Mouse (Mus musculus) cerebellum, adult 11-12 months (tissue): Measurements from ENCODE around the gene Gm45623.

Experiments used
- DNase-seq: peaks from one replicate; pipeline ENCODE4 v3.0.0; 2022

The Gm45623 gene

DNA sequence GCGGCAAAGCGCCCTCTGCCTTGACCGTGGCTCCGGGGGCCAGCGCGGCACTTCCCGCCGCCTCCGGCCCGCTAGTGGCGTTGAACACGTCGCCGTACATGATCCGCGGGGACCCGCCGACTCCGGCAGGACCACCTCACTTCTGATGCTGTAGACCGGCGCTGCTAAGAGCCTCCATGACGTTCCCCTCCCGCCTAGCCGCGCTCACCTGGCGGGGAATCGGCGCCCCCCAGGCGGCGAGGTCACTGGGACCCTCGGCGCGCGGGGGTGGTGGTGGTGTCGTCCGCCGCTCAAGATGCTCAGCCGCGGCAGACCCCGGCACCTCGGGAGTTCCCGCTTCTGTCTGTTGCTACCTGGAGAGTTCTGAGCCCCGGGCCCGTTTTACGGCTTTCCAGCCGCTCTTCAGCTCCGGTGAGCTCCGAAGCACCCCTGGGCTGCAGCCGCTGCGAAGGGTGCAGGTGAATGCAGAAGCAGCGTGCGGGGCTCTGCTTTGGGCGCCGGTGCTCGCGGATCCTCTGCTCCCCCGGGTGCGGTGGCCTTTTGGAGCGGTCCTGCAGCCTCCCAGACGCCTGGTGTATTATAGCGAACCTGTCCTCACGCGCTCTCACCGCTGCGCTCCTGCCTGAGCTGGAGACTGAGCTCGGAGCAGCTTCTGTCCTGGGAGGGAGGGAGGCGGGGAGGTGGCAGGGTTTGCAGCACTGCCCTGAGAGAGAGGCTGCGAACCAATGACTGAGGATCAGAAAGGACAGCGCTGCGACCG, at the start of gene Gm45623:
Gene Gm45623 (minus strand): TSS at position 636 of the 760 bp plus-strand sequence.
- no peak for DNase-seq

DNA sequence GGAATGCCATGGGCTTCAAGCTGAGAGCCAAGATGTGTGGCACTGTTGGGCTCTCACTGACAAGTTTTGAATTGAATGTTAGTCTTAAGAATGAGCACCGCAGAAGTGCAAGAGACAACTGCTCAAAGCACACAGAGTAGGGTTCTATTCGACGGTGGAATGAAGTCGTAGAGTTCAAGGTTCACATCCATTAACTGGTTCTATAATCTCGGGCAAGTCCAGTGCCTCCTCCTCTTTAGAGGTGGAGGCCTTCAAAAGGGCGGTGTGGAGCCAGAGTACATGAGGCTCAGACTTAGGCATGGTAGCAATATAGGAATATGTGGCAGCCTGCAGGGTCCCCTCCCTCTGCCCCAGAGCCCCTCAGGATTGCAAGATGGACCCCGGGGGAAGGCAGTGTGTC, 43.8 kb upstream of the Gm45623 start:
- DNase-seq, result no peak

DNA sequence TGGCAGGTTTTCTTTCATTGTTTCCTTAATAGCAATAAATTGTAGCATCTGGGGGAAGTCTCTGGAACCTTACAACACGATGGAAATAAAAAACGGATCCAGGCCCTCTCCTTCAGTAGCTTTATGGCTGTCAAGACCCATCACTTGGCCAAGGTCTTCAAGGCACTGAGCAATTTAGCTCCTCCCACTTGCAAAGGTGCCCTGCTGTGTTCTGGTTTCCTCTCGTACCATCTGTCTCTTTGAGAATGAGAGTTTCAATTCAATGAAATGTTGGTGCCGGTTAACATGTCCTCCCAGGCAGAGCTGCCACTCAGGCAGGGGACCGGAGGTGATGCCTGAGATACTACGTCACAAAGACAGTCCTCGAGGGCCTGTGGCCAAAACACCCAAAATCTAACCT, 41.9 kb upstream of the Gm45623 start:
- DNase-seq, result no peak

DNA sequence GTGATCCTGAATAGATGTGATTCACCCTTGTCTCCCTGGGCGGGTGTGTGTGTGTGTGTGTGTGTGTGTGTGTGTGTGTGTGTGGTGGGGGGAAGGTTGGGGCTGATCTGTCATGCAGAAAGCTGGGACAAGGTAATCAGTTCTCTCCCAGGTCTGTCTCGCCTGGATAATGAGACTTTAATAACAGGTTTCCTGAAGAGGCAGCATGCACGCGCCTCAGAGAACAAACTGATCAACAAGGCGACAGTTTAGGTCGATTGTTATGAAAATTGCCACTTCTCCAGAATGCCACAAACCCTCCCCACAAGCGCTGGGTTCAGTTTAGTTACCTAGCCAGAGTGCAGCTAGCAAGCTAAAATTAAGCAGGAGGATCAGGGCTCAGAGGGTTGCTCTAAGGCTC, 40.8 kb upstream of the Gm45623 start:
- DNase-seq, result no peak

DNA sequence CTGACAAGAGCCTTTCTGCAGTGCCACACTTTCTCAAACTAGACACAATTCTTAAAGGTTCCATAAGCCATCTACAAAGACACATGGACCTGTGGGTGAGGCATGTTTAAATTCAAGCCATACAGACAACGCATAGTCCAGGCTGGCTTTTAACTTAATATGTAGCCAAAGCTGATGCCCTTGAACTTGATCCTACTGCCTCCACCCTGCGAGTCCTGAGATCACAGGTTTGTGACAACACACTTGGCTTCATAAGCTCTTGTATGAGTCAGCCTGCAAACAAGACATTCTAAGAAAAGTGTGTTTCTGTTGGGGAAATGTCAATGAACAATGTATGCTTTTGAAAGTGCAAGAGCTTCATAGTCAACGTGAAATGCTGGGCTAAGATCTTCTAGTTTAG, 39.2 kb upstream of the Gm45623 start:
- DNase-seq, result no peak

DNA sequence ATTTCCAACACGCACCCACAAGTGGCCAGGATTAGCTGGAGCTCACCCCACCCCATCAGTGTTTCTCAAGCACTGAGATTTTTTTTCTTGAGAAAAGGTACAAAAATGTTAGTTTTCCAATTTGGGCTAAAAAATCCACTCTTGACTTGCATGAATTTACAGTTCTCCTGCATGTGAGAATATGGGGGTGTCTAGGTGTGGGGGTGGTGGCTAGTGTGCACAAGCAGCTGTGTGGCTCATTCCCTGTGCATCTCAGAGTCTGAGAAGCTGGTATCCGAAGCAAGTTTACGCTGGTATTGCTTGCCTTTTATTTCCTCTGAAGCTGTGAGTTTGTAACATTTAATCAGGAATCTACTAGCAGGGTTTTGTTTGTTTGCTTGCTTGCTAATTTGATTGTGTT, 37.1 kb upstream of the Gm45623 start:
- DNase-seq, result no peak

DNA sequence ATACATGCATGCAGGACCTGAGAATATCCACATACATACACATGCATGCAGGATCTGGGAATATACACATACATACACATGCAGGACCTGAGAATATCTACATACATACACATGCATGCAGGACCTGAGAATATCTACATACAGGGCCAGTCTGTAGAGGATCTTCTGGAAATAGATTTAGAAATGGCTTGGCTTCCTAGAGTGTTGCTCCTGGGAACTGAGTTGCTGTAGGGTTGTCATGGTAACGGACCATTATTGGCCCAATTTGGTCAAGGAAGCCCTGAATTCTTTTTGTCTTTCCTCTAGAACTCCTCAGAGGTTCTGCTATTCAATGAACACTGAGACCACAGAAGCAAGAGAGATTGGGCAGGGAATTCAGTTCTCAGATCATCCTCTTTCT, 29.0 kb upstream of the Gm45623 start:
- DNase-seq, result no peak

DNA sequence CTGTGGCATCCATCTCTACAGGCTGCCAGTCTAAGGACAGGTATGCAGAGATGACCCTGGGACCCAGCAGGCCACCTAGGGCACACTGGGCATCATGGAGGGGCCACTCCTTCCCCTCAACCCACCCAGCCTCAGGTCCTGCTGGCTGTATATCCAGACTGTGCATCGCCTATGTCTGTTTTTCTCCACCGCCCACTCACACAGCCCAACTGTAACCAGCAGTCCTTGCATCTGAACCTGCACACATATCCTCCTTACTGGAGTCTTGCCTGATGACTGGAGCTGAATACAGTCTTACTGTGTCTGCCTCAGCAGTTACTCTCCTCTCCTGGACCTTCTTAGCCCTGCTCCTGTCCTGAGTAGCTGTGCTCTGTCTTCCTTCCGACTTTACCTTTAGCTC, 28.1 kb upstream of the Gm45623 start:
- DNase-seq, result no peak

DNA sequence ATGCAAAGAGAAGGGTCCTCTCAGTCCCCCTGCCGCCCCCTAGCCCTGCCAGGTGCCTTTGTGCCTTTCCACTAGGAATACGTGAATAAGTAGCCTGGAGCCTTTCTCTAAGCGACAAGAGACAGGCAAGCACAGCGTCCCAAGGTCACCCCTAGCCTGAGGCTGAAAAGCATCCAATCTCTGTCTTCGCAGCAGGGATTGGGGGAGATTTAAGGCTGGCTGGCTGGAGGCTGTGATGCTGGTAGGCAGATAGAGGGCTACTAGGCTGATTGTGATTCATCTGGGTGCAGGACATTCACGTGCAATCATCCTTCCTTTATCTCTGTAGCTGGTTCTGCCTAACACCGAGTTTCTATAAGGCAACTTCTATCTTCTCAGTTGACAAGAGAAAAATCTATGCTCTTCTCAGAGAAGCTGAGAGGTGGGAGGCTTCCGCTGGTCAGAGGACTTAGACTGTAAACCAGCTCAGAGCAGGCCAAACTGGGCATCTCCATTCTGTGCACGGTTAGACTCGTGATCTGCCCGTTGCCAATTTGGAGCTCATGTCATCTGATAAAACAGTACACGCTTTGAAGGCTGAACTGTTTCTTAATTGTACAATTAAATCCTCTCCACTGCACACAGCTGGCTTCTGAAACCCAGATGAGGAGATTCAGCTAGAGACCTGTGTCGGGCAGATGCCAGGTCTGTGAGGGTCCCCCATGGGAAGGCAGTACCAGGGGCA, 27.3 kb upstream of the Gm45623 start:
- DNase-seq, result no peak

DNA sequence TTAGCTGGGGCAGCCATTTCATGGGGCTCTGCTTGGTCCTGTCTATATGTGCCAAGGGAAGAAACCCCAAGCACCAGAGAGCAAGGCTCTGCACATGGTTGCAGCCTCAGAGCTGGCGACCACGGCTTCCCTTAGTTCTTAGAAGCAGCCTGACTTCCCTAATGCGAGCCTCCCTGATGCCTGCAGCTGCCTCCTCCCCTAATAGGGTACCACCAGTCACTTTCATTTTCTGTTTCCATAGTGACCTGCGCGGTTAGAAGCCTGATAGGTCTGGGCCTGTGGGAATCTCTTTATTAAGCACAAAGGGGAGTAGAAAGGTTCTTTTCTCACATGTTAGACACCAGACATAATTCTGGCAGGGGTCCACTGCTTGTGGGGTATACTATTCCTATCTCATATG, 20.7 kb upstream of the Gm45623 start:
- DNase-seq, result no peak

DNA sequence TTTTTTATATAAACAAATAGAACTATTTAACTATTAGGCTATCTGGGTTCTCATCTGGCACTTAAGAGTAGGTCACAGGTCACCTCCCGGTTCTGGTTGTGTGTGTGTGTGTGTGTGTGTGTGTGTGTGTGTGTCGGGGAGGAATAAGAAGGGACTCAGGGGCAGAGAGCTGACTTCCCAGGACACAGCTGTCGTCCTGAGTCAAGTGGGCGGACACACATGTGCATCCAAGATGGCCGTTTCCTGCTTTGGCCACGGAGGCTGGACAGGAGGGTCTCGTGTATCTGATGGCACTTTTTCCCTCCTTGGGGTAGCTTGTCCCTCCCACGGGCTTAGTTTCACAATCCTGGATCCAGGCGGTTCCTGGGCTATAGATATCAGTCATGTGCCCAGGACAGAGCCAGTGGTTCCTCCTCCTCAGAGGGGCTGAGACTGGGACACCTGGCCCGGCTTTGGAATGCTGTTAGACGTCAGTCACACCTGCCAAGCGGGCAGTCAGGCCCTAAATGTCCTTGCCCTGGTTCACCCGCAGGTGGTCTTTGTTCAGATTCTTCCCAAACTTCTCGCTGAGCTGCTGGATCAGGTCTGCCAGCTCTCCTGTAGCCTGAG, 19.7 kb upstream of the Gm45623 start:
- no peak for DNase-seq

DNA sequence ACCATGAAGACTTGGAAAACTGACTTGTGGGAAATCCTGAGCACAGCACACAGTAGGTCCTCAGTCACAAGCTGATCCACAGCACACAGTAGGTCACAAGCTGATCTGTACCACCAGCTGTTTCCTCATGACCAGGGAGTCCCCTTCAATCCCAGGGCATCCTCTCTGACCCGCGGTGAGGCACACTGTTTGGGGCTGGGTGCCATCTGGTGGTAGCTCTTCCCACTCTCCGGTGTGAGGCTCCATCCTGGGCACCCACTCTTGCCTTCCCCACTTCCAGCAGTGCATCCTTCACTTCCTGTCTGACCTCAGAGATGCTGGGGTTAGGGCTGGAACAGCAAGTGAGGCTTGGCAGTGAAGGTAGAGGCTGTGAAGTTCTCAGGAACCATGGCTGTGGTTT, 19.0 kb upstream of the Gm45623 start:
- DNase-seq, result no peak

DNA sequence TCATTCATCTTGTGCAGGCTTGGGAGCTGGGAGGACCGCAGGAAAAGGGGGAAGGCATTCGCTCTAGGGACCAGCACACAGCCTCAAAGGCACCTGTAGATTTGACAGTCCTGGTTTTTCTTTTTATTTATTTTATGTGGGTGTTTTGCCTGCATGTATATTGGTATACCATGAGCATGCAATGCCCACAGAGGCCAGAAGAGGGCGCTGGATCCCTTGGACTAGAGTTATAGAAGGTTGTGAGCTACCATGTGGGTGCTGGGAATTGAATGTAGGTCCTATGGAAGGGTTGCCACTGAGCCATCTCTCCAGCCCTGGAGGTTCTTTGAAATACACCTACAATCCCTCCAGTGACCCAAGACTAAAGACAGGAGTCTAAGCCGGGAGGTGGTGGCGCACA, 17.2 kb upstream of the Gm45623 start:
- DNase-seq, result no peak

DNA sequence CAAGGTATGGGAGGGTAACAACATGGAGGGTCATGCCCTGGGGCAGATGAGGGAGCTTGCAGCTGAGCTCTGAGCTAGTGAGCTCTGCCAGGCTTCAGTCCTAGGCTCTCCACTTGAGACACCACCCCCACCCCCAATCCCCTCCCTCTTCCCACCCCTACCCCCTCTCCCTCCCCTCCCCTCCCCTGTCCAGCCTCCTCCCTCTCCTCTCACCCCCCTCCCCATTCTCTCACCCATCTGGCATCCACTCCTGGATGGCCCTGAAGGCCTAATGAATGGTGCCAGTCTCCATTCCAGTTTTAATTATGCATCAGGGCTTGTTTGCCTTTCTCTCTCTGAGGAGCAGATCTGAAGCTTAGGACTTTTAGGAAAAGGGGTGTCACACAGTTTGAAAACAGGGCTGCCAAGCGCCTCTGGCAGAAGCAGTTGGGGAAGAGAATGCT, 16.5 kb upstream of the Gm45623 start:
- DNase-seq, result no peak

DNA sequence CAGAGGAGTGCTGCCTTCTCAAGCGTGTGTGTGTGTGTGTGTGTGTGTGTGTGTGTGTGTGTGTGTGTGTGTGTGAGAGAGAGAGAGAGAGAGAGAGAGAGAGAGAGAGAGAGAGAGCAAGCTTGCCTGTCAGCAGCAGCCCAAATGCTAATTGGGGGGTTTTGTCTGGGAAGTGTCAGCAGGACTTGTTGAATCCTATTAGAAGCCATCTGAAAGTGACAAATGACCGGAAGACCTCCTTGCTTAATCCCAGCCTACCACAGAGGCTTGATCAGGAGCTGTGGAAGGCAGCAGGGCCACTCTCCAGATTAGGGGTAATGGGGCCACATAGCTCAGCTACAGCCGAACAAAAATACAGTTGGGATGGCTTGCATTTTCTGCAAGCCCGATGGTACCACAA, 15.8 kb upstream of the Gm45623 start:
- DNase-seq, result no peak

DNA sequence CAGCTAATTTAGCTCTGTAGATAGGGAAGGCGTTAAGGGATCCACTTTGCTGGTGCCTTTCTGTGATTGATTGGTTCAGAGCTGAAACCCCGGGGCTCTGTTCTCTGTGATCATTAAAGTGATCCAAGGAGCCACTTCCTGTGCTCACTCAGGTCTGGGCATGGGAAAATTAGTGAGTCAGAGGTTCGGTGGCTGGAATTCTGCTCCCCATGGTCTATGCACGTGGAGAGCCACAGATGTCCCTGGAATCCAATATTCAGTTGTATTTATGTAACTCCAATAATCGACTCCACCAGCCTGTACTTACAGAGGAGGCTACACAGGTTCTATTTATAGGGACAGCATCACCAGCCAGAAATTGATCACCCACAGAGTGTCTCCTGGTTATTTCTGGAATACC, 12.6 kb upstream of the Gm45623 start:
- no peak for DNase-seq

DNA sequence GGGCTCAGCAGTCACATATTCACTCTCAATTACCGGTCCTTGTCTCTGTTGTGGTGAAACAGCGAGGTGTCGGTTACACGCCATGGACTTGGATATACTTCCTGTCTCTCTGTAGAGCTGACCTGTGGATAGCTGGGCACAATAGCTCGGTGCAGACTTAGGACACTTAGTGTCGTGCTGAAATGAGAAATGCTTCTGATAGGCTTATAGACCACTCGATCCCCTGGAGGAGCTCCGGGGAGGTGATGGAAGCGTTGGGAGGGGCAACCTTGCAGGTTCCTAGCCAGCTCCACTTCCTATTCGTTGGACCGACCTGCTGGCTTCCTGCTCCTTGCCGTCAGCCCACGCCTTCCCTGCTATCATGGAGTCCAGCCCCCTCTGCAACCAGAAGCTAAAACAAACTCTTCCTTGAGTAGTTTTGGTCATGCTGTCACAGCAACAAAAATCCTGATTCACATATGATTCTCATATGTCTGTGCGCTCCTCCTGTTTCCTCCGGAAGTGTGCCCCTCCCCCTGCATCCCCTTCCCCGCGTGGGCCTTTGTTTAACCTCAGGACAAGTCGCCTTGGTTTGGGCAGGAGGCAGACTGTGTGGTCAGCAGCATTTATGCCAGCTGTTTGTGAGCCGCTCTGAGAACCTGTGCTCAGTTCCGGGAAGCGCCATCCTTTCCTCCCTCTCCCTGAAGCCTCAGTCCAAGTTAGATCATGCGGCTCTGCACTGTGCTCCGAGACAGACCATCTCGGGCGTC, 11.8 kb upstream of the Gm45623 start:
- no peak for DNase-seq

DNA sequence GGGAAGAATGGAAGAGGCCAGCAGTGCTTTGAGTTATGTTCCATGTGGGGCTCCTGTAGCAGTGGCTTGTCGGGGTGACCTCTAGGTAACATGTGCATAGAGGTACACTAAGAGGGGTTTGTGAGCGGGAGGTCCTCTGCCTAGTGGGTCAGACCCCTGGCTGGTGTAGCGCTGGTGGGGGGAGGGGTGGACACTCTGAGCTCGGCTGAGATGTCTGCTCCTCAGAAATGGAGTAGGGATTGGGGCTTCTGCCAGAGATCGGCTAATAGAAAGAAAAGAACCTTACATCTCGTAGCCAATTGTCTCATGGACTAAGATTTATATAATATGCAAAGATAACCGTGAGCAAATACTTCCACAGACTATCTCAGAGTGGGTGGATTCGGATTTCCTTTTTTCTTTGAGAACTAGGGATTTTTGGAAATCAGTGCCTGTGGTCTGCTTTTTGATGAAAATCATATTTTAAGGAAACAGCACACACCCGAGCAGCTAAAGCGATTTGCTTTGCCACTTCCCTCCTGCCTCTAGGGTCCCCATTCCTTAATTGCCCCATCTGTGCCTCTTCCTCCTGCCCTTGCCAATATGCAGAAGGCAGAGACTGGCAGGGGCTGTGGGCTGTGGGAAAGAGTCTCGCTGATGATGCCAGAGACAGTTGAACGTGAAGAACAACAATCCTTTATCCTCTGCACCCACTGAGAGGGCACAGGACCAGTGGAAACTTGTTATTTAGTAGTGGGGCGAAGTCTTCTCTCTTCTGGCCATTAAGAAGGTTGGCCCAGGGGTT, 9.0 kb upstream of the Gm45623 start:
- DNase-seq, result no peak

DNA sequence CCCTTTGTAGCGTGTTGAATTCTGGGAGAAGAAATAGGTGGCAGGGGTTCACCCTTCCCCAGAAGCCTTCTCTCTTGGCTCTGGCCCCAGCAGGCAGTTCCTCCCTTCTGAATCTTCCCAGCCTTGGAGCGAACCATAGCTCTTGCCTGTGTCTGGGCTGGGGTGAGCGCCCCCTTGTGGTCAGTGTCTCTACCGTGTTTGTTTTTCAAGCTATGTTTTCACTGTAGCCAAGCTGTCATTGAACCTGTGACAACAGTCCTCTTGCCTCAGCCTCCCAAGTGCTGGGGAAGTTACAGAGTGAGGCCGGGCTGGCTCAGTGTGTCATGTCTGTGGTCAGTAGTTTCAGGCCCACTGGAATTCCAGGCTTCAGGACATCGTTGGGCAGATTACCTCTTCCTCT, 4.9 kb upstream of the Gm45623 start:
- DNase-seq, result peak; percentile 48

DNA sequence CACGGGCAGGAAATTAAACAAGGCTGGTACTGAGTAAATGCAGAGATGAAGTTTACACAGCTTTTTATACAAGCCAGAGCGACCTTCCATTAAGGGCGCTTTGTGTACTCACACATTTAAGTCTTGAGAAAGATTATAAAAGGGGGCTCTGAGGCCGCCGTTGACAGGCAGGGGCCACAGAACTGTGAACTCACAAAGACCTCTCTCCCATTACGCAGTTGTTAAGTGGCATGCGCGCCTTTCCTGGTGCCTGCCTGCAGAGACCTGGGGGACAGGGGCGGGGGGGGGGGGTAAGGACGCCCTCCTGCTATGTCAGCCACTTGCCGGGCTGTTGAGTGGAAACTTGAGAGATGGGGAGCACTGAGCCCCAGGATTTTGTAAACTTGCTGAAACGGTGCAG, 3.6 kb upstream of the Gm45623 start:
- no peak for DNase-seq

DNA sequence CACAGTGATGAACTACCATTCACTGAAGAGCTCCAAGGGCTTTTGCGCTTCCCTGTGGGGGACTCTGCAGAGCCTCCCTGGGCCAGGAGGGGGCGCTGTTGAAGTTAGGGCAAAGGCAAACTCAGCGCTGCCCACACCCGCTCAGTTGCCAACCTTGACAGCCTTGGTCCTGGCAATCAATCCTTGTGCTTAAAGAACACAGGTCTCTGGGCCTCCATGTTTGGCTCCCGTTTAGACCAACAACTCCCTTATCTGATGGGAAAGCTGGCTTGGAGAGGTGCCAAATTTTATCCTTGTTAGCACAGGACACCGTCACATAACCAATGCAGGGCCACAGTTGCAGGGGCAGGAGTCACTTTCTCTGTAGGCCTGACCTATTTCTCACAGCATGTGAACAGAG, 2.2 kb upstream of the Gm45623 start:
- no peak for DNase-seq

DNA sequence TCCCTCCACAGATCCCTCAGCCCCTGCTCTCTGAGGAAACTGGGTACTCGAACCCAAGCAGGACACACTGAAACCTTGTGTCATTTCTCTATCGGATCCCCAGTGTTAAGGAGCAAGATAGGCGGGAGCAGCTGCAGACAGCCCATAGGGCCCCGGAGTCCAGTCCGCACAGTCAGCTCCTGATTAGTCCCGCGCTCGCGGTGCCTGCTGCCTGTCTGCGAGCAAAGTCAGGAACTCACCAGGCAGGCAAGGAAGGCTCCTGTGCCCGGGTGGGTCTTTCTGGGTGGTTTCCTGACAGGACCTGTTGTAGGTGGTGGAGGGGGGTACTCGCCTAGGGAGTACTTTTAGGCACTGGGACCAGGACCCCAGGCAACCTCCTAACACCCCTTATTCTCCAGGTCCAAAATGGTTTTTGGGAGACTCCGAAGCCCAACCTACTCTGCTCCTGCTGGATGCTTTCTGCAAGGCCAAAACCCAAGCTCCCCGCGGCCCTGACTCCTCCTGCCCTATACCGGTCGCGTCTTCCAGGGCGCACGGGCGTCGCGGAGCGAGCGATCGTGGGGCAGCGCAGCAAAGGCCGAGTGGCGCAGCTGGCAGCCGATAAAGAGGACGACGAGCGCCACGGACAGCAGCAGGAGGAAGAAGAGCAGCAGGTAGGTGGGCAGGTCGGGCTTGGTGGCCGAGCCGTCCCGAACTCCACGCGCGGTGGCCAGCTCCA, 994 bp downstream of the Gm45623 start:
- DNase-seq, result no peak
